Mouse (Mus musculus) forebrain, embryonic 10.5 days (tissue): Measurements from ENCODE around the gene Cryzl2. TPM values are rescaled to one million over a fixed set of nuclear protein-coding genes. Genes with fewer than 3 reads are reported as not detected.

Experiments
- DNase-seq: peaks from one replicate; pipeline ENCODE4 v3.0.0-alpha.2; 2017; ENCODE audit warnings: low spot score; ENCODE audit errors: extremely low spot score
- H3K27ac ChIP-seq: fragments of 300-500 bp; sonication (generic); 2 replicates; pipeline ENCODE4 v1.5.1; 2016; ENCODE audit warnings: mild to moderate bottlenecking
- H3K27me3 ChIP-seq: fragments of 300-500 bp; sonication (generic); 2 replicates; pipeline ENCODE4 v1.6.1; 2016; ENCODE audit warnings: mild to moderate bottlenecking; ENCODE audit not compliant: poor library complexity, severe bottlenecking
- H3K36me3 ChIP-seq: fragments of 300-500 bp; sonication (generic); replicated peaks from 2 replicates; pipeline ENCODE4 v1.6.1; 2016; ENCODE audit warnings: mild to moderate bottlenecking, moderate library complexity
- H3K4me1 ChIP-seq: fragments of 300-500 bp; sonication (generic); 2 replicates; pipeline ENCODE4 v1.6.1; 2016
- H3K4me3 ChIP-seq: fragments of 300-500 bp; sonication (generic); 2 replicates; pipeline ENCODE4 v1.5.1; 2016; ENCODE audit warnings: mild to moderate bottlenecking, moderate library complexity
- H3K9me3 ChIP-seq: fragments of 300-500 bp; sonication (generic); 2 replicates; pipeline ENCODE4 v1.6.1; 2016; ENCODE audit warnings: mild to moderate bottlenecking, moderate library complexity
- WGBS: fragments of 180-500 bp; shearing (Covaris S2); methylation state at CpG from one replicate; pipeline ENCODE4 v1.1.7; 2016; 5-methylcytosine and 5-hydroxymethylcytosine counted together
- polyA plus RNA-seq: library from polyadenylated mRNA; unstranded; fragments of >200 nt; fragmentation: Nextera tagmentation; extraction: Ambion mirVana; gene quantifications from 2 replicates; pipeline ENCODE4 v1.2.1, GENCODE M21; 2016

Cryzl2 gene
- polyA plus RNA-seq, 1 experiment from 2014 or later: 6.7 TPM

DNA sequence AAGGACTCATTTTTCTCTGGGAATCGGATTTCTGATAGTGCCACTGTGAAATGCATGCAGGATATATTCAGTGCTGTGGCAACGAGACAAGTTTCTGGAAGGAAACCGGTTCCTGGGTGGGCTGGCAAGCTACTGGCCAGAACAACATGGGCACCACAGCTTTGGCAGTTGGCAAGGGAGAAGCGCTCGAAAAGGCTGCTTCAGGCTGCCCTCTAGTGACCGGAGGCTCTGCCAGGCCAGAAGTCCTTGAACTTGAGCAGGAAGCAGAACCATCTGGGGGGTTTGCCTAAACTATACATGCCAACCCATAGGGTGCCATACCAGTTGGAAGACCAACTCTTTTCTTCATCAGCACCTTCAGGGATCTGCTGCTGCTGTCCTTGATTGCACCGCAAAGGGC lies 12.1 kb upstream of the Cryzl2 start:
- 80% methylated on average over 7 of the region's 7 CpGs for WGBS
- H3K27me3 ChIP-seq: peaks cover 84% of the 10 kb centered on the region
- DNase-seq: no peak

DNA sequence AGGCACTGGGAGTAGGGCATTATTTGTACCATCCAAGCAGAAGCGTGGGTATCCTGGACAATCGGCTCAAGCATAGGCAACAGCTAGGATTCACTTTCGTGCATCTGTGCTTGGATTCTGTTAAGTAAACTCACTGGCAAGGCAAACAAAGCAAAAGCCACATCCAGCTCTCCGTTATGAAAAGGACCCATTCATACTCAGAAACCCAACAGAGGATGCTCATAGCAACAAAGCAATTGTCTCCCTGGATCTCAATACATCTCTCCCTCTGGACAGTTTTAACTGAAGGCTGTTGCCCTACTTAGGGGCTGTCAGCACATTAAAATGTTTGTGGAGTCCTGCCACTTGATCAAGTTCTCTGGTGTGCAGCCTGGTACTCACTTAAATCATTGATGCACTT lies 11.2 kb upstream of the Cryzl2 start:
- Histone ChIP-seq H3K4me1 (peaks cover 81% of the 10 kb centered on the region), H3K27me3 (peaks cover 78% of the 10 kb centered on the region), H3K36me3 (no peaks in the 10 kb centered on the region), H3K27ac (peak overlapping the region; percentile 40; the same call in 1 of the 2 replicates), H3K9me3 (no peaks in the 10 kb centered on the region), H3K4me3 (no peak overlapping the region)
- DNase-seq: no peak
- WGBS: 60% methylated on average over 4 of the region's 4 CpGs

More for the DNA sequence above, 12.1 kb upstream of the Cryzl2 start:
- H3K4me3 ChIP-seq: no peak overlapping the region
- H3K9me3 ChIP-seq: no peaks in the 10 kb centered on the region
- no peak overlapping the region for H3K27ac ChIP-seq
- H3K4me1 ChIP-seq: peaks cover 88% of the 10 kb centered on the region
- no peaks in the 10 kb centered on the region for H3K36me3 ChIP-seq

DNA sequence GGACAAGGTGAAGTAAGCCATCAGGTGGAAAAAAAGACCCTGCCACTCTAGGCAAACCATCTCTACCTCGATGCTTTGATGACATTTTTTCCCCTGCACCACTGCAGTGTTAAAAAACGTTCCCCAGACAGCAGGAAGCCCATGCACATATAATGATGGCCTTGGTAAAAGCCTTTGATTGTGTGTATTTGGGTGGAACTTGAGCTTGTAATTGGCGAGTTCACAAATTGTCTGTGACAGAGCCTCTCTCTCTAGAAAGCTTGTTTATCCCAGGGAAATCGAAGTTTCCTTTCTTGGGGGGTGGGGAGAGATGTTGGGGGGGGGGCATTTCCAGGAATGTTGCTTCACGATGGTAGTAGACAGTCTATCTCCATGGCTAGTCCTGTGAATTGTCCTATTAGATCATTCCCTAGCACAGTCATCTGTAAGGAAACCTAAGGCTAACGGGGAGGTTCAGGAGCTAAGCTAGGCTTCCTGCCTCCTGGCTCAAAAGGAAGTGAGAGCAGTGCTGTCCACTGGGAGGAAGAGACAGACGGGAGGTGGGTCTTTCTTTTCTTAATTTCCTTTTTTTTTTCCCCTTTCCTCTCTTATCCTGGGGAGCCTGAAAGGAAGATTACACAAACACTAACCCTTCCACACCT lies 10.1 kb upstream of the Cryzl2 start:
- Histone ChIP-seq H3K4me3 (no peak overlapping the region), H3K36me3 (no peaks in the 10 kb centered on the region), H3K4me1 (peaks cover 81% of the 10 kb centered on the region), H3K9me3 (no peaks in the 10 kb centered on the region), H3K27ac (peak overlapping the region; percentile 40; the same call in 1 of the 2 replicates), H3K27me3 (peaks cover 75% of the 10 kb centered on the region)
- WGBS: 12% methylated on average over 7 of the region's 7 CpGs
- DNase-seq: no peak

DNA sequence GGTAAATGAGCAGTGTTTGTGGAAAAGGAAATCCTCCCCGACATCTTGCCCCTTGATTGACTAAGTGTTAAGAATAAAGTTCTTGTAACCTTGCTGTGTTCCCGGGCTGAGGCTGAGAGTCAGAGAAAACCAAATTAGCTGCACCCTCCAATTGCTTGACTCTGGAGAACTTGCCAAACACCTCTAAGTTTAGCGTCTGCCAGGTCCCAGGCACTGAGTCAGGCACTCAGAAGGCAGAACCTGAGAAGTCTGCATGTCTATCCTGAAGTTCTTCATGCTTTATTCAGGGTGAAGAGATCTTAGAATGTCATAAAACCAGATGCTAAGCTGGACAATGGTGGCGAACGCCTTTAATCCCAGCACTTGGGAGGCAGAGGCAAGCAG lies 9.6 kb upstream of the Cryzl2 start:
- Histone ChIP-seq H3K27ac (peak overlapping the region; percentile 40; the same call in 1 of the 2 replicates), H3K4me3 (no peak overlapping the region), H3K27me3 (peaks cover 75% of the 10 kb centered on the region), H3K4me1 (peaks cover 81% of the 10 kb centered on the region), H3K36me3 (no peaks in the 10 kb centered on the region), H3K9me3 (no peaks in the 10 kb centered on the region)
- 62% methylated on average over 5 of the region's 5 CpGs for WGBS
- DNase-seq: no peak

DNA sequence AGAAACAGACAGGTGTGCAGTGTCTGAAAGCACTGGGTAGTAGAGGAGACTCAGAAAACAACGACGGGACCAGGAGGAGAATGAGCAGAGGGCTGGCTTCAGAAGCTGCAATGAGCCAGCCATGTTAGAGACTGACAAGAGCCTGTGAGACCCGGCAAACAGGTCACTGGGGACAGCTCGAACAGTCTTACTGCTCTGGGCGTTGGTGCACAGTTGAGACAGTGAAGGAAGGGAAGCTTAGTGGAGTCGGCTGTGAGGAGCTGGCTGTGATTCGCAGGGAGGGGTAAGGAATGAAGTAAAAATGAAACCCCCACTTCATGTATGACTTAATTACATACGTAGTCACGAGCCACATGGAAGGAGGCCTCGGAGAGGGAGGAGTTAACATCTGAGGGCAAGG lies 8.8 kb upstream of the Cryzl2 start:
- Histone ChIP-seq H3K4me1 (peaks cover 76% of the 10 kb centered on the region), H3K27ac (peak overlapping the region; percentile 72), H3K9me3 (no peaks in the 10 kb centered on the region), H3K27me3 (peaks cover 72% of the 10 kb centered on the region), H3K4me3 (peak overlapping the region; percentile 39), H3K36me3 (no peaks in the 10 kb centered on the region)
- 3% methylated on average over 10 of the region's 10 CpGs for WGBS
- DNase-seq: peak; percentile 39

DNA sequence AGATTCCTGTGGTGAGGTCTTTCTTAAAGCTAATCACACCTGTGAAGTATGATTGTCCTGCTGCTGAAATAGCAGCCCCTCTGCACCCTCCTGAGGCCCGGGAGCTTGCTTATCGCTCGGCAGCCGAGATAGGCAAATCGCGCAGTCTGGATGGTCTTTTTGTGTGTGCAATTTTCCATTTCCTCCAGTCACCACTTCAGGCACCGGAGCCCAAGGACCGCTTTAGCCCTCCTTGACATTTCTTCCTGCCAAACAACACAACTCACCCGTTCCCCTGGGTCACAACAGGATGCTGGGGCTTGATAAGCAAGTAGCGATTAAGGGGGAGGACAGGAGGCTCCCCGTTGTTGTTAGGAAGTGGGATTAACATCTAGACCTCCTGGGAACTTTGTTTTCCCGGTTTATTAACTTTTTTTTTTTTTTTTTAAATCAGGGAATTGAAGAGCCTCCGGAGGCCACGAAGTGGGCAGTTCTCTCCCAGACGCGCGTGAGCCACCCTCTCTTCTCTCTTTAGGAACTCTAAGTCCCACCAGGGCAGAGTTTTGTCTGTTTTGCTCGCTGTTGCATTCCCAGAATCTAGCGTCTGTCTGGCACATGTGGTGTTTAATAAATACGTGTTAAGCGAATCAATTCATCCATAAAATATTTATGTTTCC lies 8.3 kb upstream of the Cryzl2 start:
- H3K4me3 ChIP-seq: peak overlapping the region; percentile 39
- peaks cover 72% of the 10 kb centered on the region for H3K27me3 ChIP-seq
- H3K27ac ChIP-seq: peak overlapping the region; percentile 72
- 2% methylated on average over 21 of the region's 21 CpGs for WGBS
- peaks cover 71% of the 10 kb centered on the region for H3K4me1 ChIP-seq
- DNase-seq: peak; percentile 44
- no peaks in the 10 kb centered on the region for H3K9me3 ChIP-seq
- H3K36me3 ChIP-seq: no peaks in the 10 kb centered on the region

DNA sequence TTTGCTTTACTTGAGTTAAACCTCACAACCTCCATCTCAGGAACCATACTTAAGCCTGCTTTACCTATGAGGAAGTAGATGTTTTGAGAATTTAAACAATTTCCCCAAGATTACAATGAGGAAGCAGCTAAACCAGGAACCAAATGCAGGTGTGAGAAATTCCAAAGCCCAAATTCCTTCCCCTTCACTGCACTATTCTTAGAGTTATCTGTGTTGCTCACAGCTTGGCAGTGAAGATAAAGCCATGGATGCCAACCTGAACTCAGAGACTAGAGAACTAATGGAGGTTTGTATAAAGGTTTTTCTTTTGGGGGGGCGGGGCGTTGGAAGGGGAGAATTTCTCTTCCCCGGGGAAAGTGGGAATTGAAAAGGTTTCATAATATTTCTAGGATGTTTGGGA lies 6.1 kb upstream of the Cryzl2 start:
- no peak overlapping the region for H3K4me3 ChIP-seq
- no peaks in the 10 kb centered on the region for H3K9me3 ChIP-seq
- H3K36me3 ChIP-seq: no peaks in the 10 kb centered on the region
- peaks cover 73% of the 10 kb centered on the region for H3K27me3 ChIP-seq
- DNase-seq: no peak
- H3K4me1 ChIP-seq: peaks cover 60% of the 10 kb centered on the region
- H3K27ac ChIP-seq: peak overlapping the region; percentile 78; the same call in 1 of the 2 replicates
- 94% methylated on average over 3 of the region's 3 CpGs for WGBS

DNA sequence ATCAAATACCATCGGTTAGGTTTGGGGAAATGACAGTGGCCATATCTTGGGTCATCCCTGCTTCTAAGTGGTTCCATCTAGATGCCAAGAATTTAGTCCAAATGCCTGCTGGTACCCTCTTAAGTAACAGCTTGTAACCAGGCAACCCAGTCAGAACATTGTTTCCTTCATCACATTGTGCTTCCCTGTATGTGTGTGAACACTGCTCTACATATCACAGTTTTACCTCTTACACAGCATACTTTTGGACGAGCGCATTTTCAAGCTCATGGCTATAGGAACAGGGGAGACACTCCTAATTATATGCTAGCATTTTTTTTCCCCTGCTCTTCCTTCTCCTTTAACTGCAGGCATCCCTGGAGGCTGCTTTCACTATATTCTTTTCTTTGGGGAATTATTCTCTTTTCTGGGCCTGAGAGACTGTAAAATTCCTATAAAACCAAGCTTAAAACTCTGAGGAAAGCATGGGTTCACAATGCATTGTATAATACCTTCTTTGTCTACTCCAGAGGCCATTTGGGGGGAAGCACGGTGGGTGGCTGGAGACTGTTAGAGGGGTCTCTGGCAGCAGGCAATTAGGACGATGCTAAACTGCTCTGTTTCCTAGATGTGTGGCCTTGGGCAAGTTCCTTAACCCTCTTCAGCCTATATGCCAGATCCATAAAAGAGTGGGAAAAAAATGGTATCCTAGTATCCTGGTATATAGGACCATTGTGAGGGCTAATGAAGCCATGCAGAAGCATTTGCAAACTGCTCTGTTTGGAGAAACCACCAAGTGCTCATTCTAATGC lies 5.4 kb upstream of the Cryzl2 start:
- Histone ChIP-seq H3K27ac (peak overlapping the region; percentile 78), H3K4me3 (no peak overlapping the region), H3K9me3 (no peaks in the 10 kb centered on the region), H3K4me1 (peaks cover 60% of the 10 kb centered on the region), H3K36me3 (no peaks in the 10 kb centered on the region), H3K27me3 (peaks cover 67% of the 10 kb centered on the region)
- 33% methylated on average over 5 of the region's 5 CpGs for WGBS
- DNase-seq: peak; percentile 69

DNA sequence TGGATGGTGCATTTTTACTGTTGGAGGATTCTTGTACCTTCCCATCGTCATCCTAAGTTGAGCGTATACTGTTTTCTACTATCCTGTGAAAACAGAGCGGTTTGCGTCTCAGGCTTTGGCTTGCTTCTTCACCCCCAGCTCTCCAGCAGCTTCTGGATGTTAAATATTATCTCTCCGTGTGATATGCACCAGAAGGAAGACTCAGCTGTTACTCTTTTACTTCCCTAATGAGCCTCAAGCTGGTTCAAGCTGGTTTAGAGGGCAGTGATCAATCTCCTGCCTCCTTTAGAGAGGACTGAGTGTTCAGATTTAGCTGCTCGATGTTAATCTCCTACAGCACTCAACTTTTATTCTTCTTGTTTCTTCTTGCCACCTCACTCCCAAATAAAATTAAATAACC lies 3.5 kb upstream of the Cryzl2 start:
- peaks cover 47% of the 10 kb centered on the region for H3K27me3 ChIP-seq
- WGBS: 87% methylated on average over 6 of the region's 6 CpGs
- DNase-seq: no peak
- H3K4me3 ChIP-seq: no peak overlapping the region
- H3K9me3 ChIP-seq: no peaks in the 10 kb centered on the region
- H3K4me1 ChIP-seq: peaks cover 60% of the 10 kb centered on the region
- no peak overlapping the region for H3K27ac ChIP-seq
- H3K36me3 ChIP-seq: no peaks in the 10 kb centered on the region

DNA sequence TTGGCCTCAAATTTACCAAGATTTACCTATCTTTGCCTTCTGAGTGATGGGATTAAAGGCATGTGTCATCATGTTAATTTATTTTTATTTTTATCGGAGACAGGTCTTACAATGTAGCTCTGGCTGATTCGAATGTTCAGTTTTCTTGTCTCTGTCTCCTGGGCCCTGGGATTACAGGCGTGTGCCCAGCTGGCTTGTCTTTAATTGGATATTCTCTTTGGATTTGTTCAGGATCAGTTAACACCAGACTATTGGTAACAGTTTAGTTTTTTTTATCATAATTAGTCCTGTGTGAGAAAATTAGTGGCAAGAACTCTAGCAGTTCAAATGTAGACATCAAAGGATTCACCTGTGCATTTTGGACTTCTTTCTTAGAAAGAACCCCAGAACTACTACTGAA lies 588 bp upstream of the Cryzl2 start:
- no peak overlapping the region for H3K4me3 ChIP-seq
- no peaks in the 10 kb centered on the region for H3K9me3 ChIP-seq
- H3K36me3 ChIP-seq: no peaks in the 10 kb centered on the region
- H3K27ac ChIP-seq: 0 out of 2 replicates have a peak overlapping the region, but pooled peaks have one; percentile 89
- peaks cover 51% of the 10 kb centered on the region for H3K27me3 ChIP-seq
- peaks cover 45% of the 10 kb centered on the region for H3K4me1 ChIP-seq
- DNase-seq: no peak
- 68% methylated on average over 3 of the region's 3 CpGs for WGBS

DNA sequence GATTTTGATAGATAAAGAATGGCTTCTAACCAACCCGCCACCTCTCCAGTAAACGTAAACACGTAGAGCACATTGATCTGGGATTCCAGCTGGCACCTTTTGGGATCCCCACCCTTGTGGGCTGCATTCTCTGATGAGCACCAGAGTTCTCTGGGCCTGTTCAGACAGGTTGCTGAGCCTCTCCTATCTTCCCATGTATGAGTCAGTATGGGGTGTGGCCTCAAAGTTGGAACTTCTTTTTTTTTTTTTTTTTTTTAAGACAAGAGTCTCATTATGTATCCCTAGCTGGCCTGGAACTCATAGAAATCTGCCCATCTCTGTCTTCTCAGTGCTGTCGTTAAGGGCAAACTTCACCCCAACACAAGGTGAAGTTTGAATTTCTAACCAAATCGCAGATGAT lies 1.5 kb downstream of the Cryzl2 start:
- DNase-seq: no peak
- Histone ChIP-seq H3K36me3 (no peaks in the 10 kb centered on the region), H3K4me3 (no peak overlapping the region), H3K9me3 (no peaks in the 10 kb centered on the region), H3K27me3 (peaks cover 44% of the 10 kb centered on the region), H3K27ac (no peak overlapping the region), H3K4me1 (peaks cover 33% of the 10 kb centered on the region)
- WGBS: 91% methylated on average over 5 of the region's 5 CpGs

DNA sequence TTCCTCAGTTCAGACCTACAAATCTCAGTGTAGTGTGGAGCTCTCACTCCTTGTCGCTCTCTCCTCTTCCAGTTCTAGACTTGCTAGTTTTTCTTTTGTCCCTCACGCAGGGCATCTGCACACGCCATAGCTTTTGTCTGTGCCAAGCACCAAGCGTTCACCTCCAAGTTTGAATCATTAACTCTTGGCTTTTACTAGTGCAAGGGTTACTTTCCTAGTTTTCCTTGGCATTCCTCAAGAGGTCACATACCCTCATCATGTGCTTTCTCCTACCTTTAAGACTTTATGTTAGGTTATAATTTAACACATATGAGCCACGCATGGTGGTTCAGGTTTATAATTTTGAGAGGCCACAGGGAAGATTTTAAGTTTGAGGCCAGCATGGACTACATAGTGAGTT lies 2.9 kb downstream of the Cryzl2 start:
- peaks cover 33% of the 10 kb centered on the region for H3K4me1 ChIP-seq
- H3K9me3 ChIP-seq: no peaks in the 10 kb centered on the region
- WGBS: 97% methylated on average over 5 of the region's 5 CpGs
- peaks cover 31% of the 10 kb centered on the region for H3K27me3 ChIP-seq
- H3K36me3 ChIP-seq: no peaks in the 10 kb centered on the region
- no peak for DNase-seq
- no peak overlapping the region for H3K27ac ChIP-seq
- H3K4me3 ChIP-seq: no peak overlapping the region

DNA sequence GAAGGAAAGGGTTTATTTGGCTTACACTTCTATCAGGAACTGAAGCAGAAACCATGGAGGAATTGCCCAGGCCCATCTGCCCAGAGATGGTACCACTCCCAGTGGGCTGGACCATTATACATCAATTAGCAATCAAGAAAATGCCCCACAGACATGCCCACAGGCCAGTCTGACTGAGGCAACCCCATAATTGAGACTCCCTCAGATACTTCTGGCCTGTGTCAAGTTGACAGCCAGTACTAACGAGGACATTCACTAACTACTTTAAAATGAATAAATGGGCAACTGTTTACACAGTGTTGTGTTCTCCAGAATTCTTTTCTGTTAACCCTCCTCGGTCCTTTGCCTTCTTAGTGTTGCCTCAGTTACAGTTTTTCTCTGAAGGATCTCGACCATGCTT lies 4.0 kb downstream of the Cryzl2 start:
- no peak overlapping the region for H3K4me3 ChIP-seq
- WGBS: 78% methylated on average over 3 of the region's 3 CpGs

More for the DNA sequence above, 4.0 kb downstream of the Cryzl2 start:
- DNase-seq: no peak
- peaks cover 20% of the 10 kb centered on the region for H3K27me3 ChIP-seq
- no peaks in the 10 kb centered on the region for H3K36me3 ChIP-seq
- H3K4me1 ChIP-seq: peaks cover 31% of the 10 kb centered on the region
- no peak overlapping the region for H3K27ac ChIP-seq
- H3K9me3 ChIP-seq: no peaks in the 10 kb centered on the region
